Mouse (Mus musculus): Measurements from ENCODE around the gene Fbxo31.

The Fbxo31 gene

DNA sequence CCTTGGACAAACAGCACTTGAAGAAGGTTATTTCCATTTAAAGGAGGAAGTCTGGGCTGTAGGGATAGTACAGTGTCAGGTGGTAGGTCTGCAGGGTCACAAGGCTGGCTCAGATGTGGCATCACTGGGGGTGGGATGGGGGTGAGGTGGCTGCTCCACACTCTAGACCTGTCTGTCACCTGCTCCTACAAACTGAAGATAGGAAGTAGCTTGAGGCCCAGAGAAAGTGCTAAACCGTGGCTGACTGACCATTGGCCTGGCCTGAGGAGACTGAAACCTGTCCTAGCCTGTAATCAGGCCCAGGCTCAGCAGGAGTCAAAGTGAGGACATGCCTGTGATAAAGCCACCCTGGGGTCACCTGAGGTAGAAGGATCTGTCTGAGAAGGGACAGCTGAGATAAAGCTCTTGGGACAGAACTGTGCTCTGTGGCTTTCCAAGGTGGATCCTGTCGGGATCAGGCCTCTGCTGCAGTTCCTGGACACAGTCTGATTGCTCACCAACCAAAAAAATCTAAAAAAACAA is 10.7 kb upstream of the Fbxo31 start:
- no peak for DNase-seq (ENCODE audit: low spot score)

DNA sequence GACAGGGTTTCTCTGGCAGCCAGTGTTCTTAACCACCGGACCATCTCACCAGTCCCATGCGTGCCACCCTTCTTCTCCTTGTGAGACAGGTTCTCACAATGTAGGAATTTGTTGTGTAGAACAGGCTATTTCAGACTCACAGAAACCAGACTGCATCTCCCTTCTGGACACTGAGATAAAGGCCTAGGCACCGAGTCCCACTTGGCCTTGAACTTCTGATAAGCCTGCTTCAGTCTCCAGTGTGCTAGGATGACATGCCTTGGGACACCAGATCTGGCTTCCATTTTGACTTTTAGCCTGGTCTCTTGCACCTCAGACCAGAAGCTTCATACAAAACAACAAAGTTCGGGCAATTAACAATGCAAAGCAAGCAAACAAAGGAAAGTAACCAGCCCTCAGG is 10.1 kb upstream of the Fbxo31 start:
- DNase-seq (ENCODE audit: low spot score), result no peak

DNA sequence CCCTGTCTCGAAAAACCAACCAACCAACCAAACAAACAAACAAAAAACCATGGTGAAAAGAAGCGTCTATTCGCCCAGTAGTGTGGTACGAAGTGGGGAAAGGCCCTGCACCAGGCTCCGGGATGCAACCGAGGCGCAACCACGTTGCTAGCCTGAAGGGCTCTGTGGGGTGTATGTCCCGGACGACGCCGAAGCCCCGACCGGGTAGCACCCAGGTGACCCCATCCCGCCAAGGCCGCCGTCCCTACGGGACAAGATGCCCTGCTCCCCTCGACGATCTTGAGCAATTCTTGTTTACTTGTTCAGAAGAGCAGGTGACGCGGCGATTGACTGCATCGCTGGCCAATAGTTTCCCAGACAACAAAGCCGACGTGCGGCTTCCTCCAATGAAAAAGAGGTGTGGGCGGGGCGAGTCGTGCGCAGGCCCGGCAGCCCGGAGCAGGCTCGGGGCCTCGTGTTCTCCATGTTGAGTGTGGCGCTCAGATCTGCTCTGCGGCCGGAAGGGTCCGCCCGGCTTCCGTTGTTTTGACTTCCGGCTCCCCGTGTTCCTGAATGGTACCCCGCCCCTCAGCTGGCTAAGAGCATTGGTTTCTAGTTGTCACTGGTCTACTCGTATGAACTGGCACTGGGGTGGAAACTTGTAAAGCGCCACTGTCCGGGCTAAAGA is 6.7 kb upstream of the Fbxo31 start:
- DNase-seq (ENCODE audit: low spot score), result peak; percentile 99

DNA sequence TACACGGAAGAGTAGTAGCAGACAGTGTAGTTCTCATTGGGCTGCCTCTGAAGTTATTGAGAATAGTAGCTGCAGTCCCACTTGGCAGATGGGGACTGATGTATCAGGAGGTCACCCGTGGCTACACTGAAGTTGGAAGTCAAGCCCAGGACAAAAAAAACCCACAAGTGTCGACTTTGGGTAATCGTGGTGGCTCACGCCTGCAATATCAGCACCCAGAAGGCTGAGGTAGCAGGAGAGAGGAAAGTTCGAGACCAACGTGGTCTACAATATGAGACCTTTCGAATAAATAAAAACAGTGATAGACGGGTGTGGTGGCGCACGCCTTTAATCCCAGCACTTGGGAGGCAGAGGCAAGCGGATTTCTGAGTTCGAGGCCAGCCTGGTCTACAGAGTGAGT is 6.1 kb upstream of the Fbxo31 start:
- DNase-seq (ENCODE audit: low spot score), result no peak

DNA sequence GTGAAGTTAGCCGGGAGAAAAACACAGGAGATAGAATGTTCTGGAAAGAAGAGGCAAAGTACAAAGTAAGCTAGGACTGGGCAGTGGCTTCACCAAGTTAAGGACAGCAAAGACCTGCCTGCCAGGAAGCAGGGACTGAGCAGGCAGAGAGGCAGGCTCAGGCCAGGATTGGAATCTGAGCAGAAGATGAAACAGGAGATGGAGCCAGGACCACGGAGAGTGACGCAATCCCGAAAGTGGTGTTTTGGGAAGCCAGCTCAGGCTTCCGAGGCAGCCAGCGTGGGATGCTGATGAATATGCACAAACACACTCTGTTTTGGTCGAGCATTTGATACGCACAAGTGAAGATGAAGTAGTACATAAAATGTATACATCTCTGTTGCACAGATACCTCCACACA is 5.0 kb upstream of the Fbxo31 start:
- no peak for DNase-seq (ENCODE audit: low spot score)

DNA sequence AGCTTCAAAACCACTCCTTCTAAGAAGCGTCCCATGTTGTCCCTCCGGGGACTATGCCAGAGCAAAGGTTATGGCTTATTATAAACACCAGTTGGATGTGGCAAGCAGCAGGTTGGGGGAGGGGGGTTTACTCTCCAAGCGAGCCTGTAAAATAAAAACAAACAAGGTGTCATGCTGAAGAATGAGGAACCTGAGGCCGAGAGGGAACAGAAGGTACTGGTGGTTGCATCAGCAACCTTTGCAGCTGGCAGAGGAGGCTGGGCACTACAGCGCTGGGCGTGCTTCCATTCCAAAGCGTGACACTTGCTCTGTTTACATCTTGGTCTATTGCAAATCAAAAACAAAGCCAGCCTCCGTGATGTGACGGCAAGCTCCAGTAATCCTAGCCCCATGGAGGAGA is 1.9 kb upstream of the Fbxo31 start:
- no peak for DNase-seq (ENCODE audit: low spot score)

DNA sequence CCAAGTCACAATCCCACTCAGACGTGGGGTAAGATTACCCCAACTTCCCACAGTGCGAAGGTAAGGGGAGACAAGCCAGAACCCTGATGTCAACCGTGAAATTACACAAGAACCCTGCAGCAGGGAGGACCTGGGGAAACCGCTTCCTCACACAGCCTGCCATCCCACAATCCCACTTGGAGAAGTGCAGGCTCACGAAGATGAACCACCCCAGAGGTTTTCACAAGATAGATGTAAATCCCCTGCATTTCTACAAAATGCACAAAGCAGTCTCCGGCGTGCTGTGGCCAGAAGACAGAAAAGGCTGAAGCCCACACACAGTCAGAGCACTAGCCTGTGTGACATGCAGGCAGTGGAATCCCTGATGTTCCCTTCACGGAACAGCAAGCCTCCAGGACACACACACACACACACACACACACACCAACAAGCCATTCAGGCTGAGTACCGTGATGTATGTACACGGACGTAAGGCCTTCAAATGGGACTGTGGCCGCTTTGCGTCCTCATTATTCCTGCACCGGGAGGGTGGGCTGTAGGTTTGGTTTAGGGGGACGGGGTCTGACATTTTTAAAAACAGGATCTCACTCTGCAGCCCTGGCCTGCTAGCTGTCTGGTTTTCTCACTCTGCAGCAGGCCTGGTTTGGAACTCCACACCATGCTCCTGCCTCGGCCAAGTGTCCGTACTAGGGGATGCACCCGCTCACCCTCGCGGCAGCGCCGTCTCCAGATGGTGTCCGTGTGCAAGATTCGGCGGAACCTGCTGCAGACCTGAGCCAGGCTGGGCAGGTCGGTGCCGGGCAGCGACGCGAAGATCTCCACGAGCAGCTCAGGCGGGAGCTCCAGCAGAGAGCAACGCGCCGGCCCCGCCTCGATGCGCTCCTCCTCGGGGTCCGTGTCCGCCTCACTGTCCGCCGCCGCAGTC is 593 bp downstream of the Fbxo31 start:
- DNase-seq (ENCODE audit: low spot score), result no peak

DNA sequence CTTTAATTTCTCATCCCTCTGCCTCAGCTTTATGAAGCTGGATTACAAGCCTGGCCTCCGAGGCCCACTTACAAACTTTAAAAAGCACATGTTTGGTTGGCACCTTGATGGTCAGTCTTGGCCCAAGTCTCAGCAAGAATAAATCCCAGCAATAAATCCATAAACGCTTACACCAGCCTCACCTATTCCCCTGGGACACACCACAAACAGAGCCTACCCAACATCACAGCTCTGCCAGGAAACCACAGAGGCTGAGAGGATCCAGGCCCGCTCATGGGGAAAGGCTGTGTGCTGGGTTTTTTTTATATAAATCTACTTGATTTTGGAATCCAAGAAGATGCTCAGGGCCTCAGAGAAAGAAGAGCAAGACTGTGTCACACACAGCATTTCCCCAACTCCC is 2.9 kb downstream of the Fbxo31 start:
- no peak for DNase-seq (ENCODE audit: low spot score)

DNA sequence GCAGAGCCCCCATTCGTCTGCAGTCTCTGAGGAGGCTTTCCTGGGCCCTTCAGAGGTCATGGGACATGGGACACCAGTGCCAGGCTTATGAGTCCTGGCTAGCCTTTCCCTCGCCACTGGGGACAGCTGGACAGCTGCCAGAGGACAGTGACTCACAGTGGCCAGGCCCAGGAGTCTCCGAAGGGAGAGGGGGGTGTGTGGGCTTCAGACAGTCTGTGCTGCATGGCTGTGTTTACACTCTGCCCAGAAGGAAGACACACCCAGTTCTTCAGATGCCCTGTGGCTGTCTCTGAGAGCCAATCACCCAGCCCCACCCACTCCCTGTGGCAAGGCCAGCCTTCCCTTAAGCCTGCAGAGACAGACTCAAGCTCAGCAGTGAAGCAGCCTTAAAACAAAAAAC is 5.3 kb downstream of the Fbxo31 start:
- no peak for DNase-seq (ENCODE audit: low spot score)

DNA sequence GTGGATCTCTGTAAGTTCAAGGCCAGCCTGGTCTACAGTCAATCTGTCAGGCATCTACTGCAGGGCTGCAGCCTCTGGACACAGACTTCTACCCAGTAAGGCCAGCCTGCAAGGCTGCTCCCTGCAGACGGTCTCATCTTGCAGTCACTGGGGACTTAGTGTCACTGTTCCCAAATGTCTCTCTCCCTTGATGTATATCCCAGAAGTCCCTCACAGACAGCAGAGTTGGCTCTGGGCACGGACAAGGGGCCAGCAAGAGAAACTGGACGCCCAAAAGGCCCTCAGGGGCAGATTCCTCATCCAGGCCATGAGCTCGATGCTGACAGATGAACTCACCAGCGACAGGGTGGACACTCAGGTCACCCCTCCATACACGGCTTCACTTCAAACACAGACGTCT is 6.5 kb downstream of the Fbxo31 start:
- no peak for DNase-seq (ENCODE audit: low spot score)

DNA sequence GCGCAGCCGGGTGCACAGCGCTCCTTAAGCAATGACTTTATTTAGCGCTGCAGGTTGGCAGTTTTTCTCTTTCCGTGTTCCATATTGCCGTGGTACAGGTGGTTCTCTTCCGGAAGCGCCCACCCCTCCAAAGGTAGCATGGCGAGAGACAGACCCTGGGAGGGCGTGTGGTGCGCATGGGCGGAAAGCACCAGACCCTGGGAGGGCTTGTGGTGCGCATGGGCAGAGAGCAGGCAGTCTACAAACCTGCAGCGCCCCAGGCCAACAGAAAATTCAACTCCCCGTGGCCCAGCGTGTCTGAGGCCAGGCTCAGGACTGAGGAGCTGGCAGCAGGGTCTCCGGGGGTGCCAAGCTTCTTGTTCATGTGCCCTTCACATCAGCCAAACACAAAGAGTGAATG is 7.8 kb downstream of the Fbxo31 start:
- no peak for DNase-seq (ENCODE audit: low spot score)

DNA sequence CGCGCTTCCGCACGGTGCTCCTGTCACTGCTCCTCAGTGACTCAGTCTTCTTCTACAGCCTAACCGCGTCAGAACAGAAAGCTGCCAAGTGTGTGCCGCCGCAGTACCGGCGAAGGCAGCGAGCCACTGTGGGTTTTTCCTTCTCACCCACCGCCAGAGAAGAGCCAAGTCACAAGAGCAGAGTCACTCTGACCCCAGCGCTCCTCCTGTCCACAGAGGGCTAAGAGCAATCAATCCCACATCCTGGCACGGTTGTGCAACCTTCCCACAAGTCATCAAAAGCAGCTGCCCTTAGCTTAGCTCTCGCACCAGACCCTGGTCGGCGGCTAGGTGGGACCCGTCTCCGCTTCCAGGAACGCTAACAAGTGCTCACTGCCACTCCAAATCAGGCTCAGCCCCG is 8.3 kb downstream of the Fbxo31 start:
- no peak for DNase-seq (ENCODE audit: low spot score)

DNA sequence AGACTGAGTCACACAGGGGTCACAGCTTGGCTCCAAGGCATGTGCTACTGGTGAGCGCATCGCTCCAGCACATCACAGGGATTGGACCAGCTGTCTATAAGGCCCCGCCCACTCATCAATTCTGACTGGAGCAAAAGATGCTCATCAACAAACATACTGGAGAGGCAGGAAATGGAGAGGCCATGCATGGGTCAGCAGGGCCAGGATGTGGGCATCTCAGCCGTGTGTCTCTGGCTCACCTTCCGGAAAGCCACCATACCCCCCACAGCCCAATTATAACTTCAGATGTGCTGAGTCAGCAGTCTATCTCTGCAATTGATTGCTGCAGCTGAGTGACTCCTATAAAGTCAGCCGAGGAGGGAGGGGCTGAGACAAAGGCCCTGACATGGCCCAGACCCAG is 10.3 kb downstream of the Fbxo31 start:
- no peak for DNase-seq (ENCODE audit: low spot score)

DNA sequence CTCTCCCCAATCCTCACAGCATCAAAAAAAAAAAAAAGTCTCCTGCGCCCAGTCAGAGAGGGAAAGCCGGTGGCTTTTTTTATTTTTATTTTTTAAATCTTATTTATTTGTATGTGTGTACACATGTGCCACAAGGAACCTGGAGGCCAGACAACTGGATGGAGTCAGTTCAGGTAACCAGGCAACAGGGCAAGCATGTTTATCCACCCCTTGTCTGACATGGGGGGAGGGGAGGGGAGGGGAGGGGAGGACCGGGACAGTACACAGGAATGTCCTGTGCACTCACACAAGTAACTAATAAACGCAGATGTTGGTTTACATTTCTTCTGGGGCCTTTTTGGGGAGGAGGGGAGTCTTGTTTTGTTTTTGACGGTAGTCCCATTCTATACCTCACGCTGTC is 14.9 kb downstream of the Fbxo31 start:
- DNase-seq (ENCODE audit: low spot score), result no peak

DNA sequence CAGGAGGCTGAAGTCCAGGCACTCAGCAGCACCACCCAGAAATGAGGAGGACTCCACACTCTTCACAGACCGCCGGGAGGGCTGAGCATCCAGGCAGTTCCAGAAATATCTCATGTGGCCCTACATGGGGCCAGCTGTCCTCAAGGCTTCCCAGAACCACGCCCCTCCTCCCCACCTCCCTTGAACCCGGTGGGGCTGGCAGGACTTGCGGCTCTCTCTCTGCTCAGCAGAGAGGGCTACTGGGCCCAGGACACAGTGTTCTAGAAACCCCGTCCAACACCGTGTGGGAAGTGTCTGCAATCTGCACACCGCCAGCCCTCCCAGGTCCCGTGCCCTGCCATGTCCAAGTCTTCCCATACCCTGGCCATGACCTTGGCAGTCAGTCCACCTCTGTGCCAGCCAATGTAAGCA is 15.7 kb downstream of the Fbxo31 start:
- no peak for DNase-seq (ENCODE audit: low spot score)

DNA sequence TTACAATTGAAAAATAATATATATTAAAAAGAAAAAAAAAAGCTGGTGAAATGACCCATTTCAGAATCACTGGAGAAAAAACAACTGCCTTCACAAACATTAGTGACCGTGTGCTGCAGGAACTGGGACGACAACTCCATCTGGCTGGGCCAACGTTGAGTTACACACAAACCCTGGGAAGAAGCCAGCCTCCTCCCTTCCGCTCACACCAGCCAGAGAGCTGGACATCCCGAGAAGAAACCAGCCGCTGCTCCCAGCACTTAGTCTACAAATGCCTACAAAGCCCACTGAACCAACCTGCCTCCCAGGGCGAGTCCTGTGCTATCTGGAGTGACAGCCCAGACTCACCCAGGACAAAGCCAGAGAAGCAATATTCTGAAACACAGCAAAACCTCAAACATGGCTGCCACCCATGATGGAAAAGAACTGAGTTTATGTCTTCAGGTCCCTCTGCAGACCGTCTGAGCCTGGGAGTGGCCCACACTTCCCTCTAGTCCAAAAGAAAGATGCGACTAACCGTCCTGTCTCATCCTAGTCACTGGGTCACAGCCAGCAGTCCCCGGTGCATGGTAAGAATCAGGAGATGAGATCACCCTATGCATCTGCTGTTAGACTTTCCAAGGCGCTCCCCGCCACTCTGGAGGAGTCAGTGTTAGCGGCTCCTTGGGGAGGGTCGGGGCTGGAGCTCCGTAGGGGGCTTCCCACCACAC is 16.8 kb downstream of the Fbxo31 start:
- no peak for DNase-seq (ENCODE audit: low spot score)

DNA sequence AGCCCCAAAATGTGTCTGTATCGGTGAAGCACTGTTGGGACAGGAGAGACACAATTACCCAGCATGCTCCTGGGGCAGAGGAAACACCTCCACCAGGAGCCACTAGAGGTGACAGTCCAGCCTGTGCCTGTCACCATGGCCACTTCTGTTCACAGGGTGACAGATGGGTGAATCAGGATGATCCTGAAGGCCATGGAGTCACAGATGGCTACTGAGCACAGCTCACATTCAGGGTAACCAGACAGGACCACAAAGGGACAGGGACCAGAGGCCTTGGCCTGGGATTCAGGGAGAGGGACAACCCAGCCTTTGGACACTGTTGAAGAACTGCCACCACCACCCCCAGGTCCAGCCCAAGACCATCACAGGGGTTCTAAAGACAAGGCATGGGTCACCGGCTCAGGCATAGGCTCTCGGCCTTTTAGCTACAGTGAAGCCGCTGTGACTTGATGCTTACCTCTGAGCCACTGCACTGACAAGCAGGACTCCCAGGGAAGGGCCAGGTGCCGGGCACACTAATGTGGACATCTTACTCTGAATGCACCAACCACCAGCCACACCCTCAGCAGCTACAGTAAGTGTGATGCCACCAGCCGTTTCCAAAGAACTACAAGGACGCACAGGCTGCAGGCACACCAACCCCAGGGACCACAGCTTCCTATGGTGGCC is 18.0 kb downstream of the Fbxo31 start:
- no peak for DNase-seq (ENCODE audit: low spot score)

DNA sequence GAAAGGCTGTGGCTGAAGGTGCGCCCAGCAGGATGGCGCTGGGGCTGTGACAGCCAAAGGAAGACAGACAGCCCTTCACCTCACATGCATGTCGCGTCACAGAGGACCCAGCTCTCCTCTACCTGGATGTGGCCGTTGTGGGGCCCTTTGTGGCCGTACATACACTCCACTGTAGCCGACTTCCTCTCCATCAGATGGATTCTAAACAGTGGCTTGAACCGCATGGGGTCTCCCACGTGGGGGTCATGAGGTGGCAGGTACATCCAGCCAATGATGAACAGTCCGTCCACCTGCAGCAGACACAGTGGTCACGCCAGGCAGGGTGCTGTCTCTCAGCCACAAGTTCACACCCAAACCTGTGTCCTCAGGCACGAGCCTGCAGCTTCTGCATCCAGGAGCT is 18.8 kb downstream of the Fbxo31 start:
- no peak for DNase-seq (ENCODE audit: low spot score)

DNA sequence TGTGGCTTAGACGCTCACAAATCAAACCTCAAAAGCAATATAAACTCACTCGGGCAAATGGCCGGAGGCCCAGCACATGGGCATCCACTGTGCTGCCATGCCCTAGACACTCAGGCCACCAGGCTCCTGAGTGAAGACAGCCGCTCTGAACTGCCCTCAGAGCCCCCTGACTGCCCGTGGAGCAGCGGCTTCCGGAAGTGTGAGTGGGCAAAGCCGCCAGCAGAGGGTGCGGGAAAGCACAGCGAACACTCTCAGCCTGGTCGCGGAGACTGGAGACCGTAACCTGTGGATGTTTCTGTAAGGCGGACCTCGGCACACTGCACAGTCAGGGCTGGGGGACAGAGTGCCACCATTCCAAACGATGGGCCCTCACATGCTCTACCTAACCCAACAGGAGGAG is 20.1 kb downstream of the Fbxo31 start:
- DNase-seq (ENCODE audit: low spot score), result no peak

DNA sequence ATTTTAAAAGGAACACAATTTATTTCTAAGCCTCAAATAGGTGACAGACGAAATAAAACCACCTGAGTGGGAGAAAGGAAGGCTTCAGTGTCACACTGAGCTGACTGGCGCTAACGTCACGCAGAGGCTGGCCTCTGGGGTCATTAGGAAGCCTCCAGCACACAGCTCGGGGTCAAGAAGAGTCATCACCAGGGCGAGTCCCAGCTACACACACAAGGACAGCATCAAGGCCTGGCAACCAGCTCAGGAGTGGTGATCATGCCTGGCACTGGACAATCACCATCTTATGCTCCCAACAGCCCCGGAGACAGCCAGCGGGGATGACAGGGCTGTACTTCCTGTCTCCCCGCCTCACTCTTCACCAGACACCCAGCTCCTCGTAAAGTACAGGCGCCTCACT is 20.9 kb downstream of the Fbxo31 start:
- no peak for DNase-seq (ENCODE audit: low spot score)

DNA sequence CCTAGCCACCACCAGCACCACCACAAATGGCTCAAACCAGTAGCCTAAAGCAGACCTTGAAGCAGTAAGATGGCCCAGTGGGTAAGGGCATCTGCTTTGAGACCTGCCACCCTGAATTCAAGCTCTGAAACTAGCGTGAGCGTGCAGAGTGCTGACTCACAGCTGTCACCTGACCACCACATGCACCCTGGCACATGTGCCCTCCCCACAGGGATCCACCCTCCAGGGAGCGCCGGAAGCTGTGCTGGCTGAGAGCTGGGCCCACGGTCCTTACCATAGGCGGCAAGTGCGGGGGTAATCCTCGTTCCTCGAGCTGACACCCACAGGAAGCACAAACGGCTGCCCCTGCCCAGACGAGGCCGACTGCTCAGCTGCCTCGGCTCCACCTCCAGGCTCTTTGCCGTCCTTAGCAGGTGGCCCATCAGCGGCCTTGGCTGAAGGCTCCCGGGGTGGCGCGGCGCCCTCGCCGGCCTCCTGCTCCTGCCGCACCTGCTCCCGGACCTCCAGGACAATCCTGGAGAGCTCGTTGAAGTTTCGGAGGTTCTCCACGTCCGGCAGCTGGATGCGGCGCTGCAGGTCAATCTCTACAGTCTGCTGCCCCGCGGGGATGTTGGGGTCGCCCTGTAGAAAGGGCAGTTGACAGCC is 24.7 kb downstream of the Fbxo31 start:
- no peak for DNase-seq (ENCODE audit: low spot score)

DNA sequence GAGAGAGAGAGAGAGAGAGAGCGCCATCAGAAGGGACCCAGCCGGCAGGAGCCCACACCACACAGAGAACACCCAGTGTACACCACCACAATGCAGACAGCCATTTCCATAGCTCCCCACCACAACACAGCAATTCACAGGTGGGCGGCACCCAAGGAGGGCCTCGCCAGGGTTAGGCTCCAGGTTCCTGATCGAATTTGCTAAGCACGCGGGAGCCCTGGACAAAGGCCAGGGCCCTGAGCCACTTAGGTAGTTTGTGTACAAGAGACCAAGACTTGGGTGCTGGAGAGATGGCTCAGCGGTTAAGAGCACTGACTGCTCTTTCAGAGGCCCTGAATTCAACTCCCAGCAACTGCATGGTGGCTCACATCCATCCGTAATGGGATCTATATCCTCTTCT is 26.1 kb downstream of the Fbxo31 start:
- DNase-seq (ENCODE audit: low spot score), result no peak
